Mouse (Mus musculus): ENCODE results near the gene Shkbp1.
A peak's percentile ranks its signal among the peaks of the same experiment; 100 is the strongest.

Shkbp1 gene

GRCm38 (mm10) chr7:27334405-27334911 lies 21.4 kb downstream of the Shkbp1 start:
- DNase-seq (ENCODE audit: low read depth, low spot score) = no peak

GRCm38 (mm10) chr7:27333316-27333941 lies 22.4 kb downstream of the Shkbp1 start:
- DNase-seq (ENCODE audit: low read depth, low spot score) = no peak

GRCm38 (mm10) chr7:27332353-27333199 lies 23.2 kb downstream of the Shkbp1 start:
- DNase-seq (ENCODE audit: low read depth, low spot score) = peak; percentile 70

- no peak for DNase-seq (ENCODE audit: low read depth, low spot score)
Measured at GRCm38 (mm10) chr7:27331854-27332253, 24.0 kb downstream of the Shkbp1 start.

GRCm38 (mm10) chr7:27331541-27331851 lies 24.3 kb downstream of the Shkbp1 start:
- no peak for DNase-seq (ENCODE audit: low read depth, low spot score)

- no peak for DNase-seq (ENCODE audit: low read depth, low spot score)
Measured at GRCm38 (mm10) chr7:27330709-27331540, 24.9 kb downstream of the Shkbp1 start.

- no peak for DNase-seq (ENCODE audit: low read depth, low spot score)
Measured at GRCm38 (mm10) chr7:27329981-27330380, 25.8 kb downstream of the Shkbp1 start.

- no peak for DNase-seq (ENCODE audit: low read depth, low spot score)
Measured at GRCm38 (mm10) chr7:27329326-27329947, 26.4 kb downstream of the Shkbp1 start.

GRCm38 (mm10) chr7:27328648-27329047 lies 27.2 kb downstream of the Shkbp1 start:
- no peak for DNase-seq (ENCODE audit: low read depth, low spot score)

GRCm38 (mm10) chr7:27328161-27328560 lies 27.7 kb downstream of the Shkbp1 start:
- no peak for DNase-seq (ENCODE audit: low read depth, low spot score)

GRCm38 (mm10) chr7:27327500-27327899 lies 28.3 kb downstream of the Shkbp1 start:
- no peak for DNase-seq (ENCODE audit: low read depth, low spot score)

GRCm38 (mm10) chr7:27326101-27326880 lies 29.5 kb downstream of the Shkbp1 start:
- DNase-seq (ENCODE audit: low read depth, low spot score) = no peak

GRCm38 (mm10) chr7:27325697-27326096 lies 30.1 kb downstream of the Shkbp1 start:
- DNase-seq (ENCODE audit: low read depth, low spot score) = no peak

GRCm38 (mm10) chr7:27324928-27325327 lies 30.9 kb downstream of the Shkbp1 start:
- DNase-seq (ENCODE audit: low read depth, low spot score) = no peak

GRCm38 (mm10) chr7:27324161-27324560 lies 31.7 kb downstream of the Shkbp1 start:
- no peak for DNase-seq (ENCODE audit: low read depth, low spot score)

GRCm38 (mm10) chr7:27323001-27323400 lies 32.8 kb downstream of the Shkbp1 start:
- no peak for DNase-seq (ENCODE audit: low read depth, low spot score)

GRCm38 (mm10) chr7:27322291-27322690 lies 33.5 kb downstream of the Shkbp1 start:
- no peak for DNase-seq (ENCODE audit: low read depth, low spot score)

GRCm38 (mm10) chr7:27319411-27319810 lies 36.4 kb downstream of the Shkbp1 start:
- DNase-seq (ENCODE audit: low read depth, low spot score) = no peak

- no peak for DNase-seq (ENCODE audit: low read depth, low spot score)
Measured at GRCm38 (mm10) chr7:27315958-27316357, 39.9 kb downstream of the Shkbp1 start.

- DNase-seq (ENCODE audit: low read depth, low spot score) = no peak
Measured at GRCm38 (mm10) chr7:27314393-27314792, 41.4 kb downstream of the Shkbp1 start.

Data from retina, postnatal 7 days (tissue).